Mouse (Mus musculus) liver, embryonic 16.5 days (tissue): ENCODE measurements around the gene Srf. TPM values are rescaled to one million over a fixed set of nuclear protein-coding genes. Genes with fewer than 3 reads are reported as not detected.
A peak's percentile ranks its signal among the peaks of the same experiment; 100 is the strongest.

ENCODE experiments used
- ATAC-seq: fragments of 200-750 bp; cut with Nextera tagmentation; 2 replicates; pipeline ENCODE4 v1.8.0; 2017; ENCODE audit warnings: low read depth, mild to moderate bottlenecking, moderate number of reproducible peaks, moderate library complexity
- H3K27ac ChIP-seq: fragments of 300-500 bp; sonication (generic); 2 replicates; pipeline ENCODE4 v1.5.1; 2014; ENCODE audit warnings: mild to moderate bottlenecking, low read length
- H3K27me3 ChIP-seq: fragments of 300-500 bp; sonication (generic); 2 replicates; pipeline ENCODE4 v1.6.1; 2014; ENCODE audit warnings: low read depth, low read length, mixed read lengths; ENCODE audit not compliant: control insufficient read depth, insufficient read depth
- H3K36me3 ChIP-seq: fragments of 300-500 bp; sonication (generic); 2 replicates; pipeline ENCODE4 v1.6.1; 2014; ENCODE audit warnings: mild to moderate bottlenecking; ENCODE audit not compliant: control insufficient read depth, insufficient read depth
- H3K4me1 ChIP-seq: fragments of 300-500 bp; sonication (generic); 2 replicates; pipeline ENCODE4 v1.6.1; 2014; ENCODE audit warnings: low read depth, low read length, mixed read lengths; ENCODE audit not compliant: control insufficient read depth
- H3K4me2 ChIP-seq: fragments of 300-500 bp; sonication (generic); 2 replicates; pipeline ENCODE4 v1.6.1; 2014; ENCODE audit warnings: low read depth, low read length, mixed read lengths
- H3K4me3 ChIP-seq: fragments of 300-500 bp; sonication (generic); 2 replicates; pipeline ENCODE4 v1.5.1; 2014; ENCODE audit warnings: low read depth, mild to moderate bottlenecking, low read length
- H3K9ac ChIP-seq: fragments of 300-500 bp; sonication (generic); 2 replicates; pipeline ENCODE4 v1.6.1; 2014; ENCODE audit warnings: low read depth, low read length
- H3K9me3 ChIP-seq: fragments of 300-500 bp; sonication (generic); replicated peaks from 2 replicates; pipeline ENCODE4 v1.6.1; 2016; ENCODE audit warnings: low read length; ENCODE audit not compliant: control insufficient read depth
- WGBS: fragments of 180-500 bp; shearing (Covaris S2); extraction: QIAGEN DNeasy Blood & Tissue Kit; methylation state at CpG from one replicate; pipeline ENCODE4 v1.1.7; 2014; ENCODE audit not compliant: insufficient replicate concordance; 5-methylcytosine and 5-hydroxymethylcytosine counted together
- polyA plus RNA-seq: library from polyadenylated mRNA; unstranded; fragments of >200 nt; fragmentation: Nextera tagmentation; extraction: Ambion mirVana; gene quantifications from 2 replicates; pipeline ENCODE4 v1.2.1, GENCODE M21; 2015

The Srf gene
- polyA plus RNA-seq, 1 experiment from 2014 or later = 2.0 TPM

DNA sequence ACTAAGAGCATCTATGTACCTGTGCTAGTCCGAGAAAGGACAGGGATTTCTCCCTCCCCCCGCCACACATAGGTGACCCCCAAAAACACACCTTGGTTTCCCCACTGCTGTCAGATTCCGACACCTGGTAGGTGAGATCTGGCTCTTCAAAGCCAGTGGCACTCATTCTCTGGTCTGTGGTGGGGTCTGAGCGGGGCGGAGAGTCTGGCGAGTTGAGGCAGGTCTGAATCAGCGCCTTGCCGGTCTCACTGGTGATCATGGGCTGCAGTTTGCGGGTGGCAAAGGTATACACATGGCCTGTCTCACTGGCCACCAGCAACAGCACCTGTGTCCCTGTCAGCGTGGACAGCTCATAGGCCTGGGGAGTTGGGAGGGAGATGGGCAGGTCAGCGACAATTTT is 2.5 kb downstream of the Srf start:
- peaks cover 3% of the 10 kb centered on the region; the same call in 1 of the 2 replicates for H3K36me3 ChIP-seq
- H3K4me1 ChIP-seq = peaks cover 36% of the 10 kb centered on the region
- H3K9me3 ChIP-seq = no peaks in the 10 kb centered on the region
- no peak overlapping the region for H3K9ac ChIP-seq
- H3K27ac ChIP-seq = no peak overlapping the region
- WGBS = 72% methylated on average over 11 of the region's 11 CpGs
- H3K27me3 ChIP-seq = no peaks in the 10 kb centered on the region
- H3K4me2 ChIP-seq = peak overlapping the region; percentile 98
- ATAC-seq = no peak
- H3K4me3 ChIP-seq = peak overlapping the region; percentile 12; the same call in 1 of the 2 replicates

DNA sequence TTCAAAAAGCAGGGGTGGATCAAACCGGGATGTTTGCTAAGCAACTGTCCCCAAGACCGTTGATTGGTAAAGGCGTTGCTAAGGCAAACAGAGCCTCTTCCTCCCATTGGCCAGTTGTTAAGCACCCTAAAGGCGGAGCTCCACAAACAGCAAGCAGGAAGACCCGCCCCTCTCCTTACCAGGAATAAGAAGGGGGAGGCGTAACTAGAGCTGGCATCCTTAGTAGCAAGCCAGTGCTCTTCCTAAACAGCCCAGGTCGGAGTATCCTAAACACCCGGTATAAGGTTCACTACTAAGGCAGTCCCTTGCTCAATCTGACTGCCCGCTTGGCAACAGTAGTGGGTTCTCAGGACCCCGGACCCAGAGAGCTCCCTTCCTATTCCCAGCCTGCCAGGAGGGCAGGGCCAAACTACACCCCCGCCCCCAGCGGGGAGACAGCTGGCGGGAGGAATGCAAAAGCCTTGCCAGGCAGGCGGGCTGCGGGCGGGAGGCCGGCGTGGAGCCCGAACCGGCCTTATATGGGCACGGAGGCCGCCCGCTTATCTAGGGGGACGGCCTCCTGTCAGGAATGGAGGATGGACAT is 3.0 kb downstream of the Srf start:
- no peak overlapping the region for H3K27ac ChIP-seq
- H3K4me1 ChIP-seq = peaks cover 36% of the 10 kb centered on the region
- no peaks in the 10 kb centered on the region for H3K9me3 ChIP-seq
- H3K27me3 ChIP-seq = no peaks in the 10 kb centered on the region
- WGBS = 29% methylated on average over 24 of the region's 24 CpGs
- H3K36me3 ChIP-seq = peaks cover 6% of the 10 kb centered on the region; the same call in 1 of the 2 replicates
- peak overlapping the region; percentile 25; the same call in 1 of the 2 replicates for H3K9ac ChIP-seq
- ATAC-seq = peak; percentile 30
- peak overlapping the region; percentile 98 for H3K4me2 ChIP-seq
- H3K4me3 ChIP-seq = peak overlapping the region; percentile 19; the same call in 1 of the 2 replicates

DNA sequence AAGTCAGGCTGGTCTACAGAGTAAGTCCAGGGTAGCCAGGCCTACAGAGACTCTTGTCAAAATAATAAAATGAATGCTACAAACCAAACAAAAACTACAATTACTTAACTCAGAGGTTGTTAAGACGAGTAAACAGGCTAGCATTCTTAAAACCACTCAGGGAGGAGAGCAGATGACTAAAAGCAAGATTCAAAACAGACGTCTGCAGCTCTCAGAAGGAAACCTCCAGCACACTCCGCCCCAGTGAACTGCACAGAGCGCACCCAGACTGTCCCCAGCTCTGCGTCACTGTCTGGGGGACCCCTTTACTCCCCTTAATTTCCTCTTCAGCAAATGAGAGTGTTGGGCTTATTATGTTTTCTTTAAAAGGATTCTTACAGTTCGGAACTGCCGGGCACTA is 3.8 kb downstream of the Srf start:
- no peak for ATAC-seq
- Histone ChIP-seq H3K9me3 (no peaks in the 10 kb centered on the region), H3K4me1 (peaks cover 38% of the 10 kb centered on the region), H3K27me3 (peaks cover 3% of the 10 kb centered on the region), H3K27ac (no peak overlapping the region), H3K4me2 (no peak overlapping the region), H3K4me3 (no peak overlapping the region), H3K9ac (no peak overlapping the region), H3K36me3 (peaks cover 6% of the 10 kb centered on the region; the same call in 1 of the 2 replicates)
- 78% methylated on average over 7 of the region's 7 CpGs for WGBS

DNA sequence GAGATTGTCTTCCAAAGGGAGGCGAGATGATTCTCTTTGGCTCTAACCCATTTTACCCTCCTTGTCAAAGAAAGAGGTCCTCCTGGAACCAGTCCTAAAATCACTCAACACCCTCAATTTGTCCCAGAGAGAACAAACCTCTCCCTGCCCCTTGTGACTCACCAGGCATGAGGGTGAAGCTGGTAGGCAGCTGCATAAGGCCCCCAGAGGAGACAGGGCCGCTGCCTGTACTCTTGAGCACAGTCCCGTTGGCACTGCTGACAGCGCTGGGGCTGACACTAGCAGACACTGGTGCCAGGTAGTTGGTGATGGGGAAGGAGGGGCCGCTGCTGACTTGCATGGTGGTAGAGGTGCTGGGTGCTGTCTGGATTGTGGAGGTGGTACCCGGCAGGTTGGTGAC is 4.6 kb downstream of the Srf start:
- no peak overlapping the region for H3K4me2 ChIP-seq
- no peak overlapping the region for H3K9ac ChIP-seq
- no peaks in the 10 kb centered on the region for H3K9me3 ChIP-seq
- no peak overlapping the region for H3K4me3 ChIP-seq
- H3K27ac ChIP-seq = no peak overlapping the region
- peaks cover 6% of the 10 kb centered on the region; the same call in 1 of the 2 replicates for H3K36me3 ChIP-seq
- 71% methylated on average over 6 of the region's 6 CpGs for WGBS
- ATAC-seq = no peak
- peaks cover 31% of the 10 kb centered on the region for H3K4me1 ChIP-seq
- H3K27me3 ChIP-seq = peaks cover 10% of the 10 kb centered on the region

DNA sequence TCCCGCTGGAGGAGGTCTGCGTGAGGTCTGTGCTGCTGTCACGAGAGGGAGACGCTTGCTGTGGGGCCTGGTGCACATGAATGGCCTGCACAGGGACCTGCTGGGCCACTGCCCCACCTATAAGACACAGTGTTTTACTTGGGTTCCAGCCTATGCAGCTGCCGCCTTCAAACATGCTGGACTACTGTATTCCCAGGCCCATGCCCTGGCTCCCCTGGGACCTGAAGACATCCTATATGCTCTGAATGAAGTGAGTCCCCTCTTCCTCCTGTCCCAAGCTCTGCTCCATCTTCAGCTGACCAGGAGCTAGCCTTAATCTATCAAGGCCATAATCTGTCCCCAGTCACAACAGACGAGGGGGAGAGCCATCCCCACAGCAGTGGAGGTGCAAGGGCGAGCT is 5.1 kb downstream of the Srf start:
- H3K27me3 ChIP-seq = peaks cover 15% of the 10 kb centered on the region
- no peak for ATAC-seq
- WGBS = 79% methylated on average over 7 of the region's 7 CpGs

DNA sequence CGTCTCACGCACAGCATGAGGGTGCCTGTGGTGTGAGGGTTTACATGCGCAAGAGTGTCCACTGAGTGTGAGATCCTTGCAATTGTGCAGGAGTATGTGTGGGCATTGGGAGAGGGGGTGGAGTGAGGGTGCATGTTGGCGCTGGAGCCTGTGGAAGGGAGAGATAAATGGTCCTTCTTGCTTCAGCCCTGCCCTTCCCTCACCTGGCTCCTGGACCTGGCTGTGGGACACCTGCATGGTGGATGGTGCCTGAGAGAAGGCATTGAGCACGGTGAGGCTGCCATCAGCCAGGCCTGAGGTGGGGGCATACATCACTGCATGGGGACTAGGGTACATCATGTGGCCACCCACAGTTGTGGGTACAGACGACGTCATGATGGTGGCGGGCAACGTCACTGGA is 6.3 kb downstream of the Srf start:
- Histone ChIP-seq H3K27ac (no peak overlapping the region), H3K9ac (no peak overlapping the region), H3K9me3 (no peaks in the 10 kb centered on the region), H3K4me3 (no peak overlapping the region), H3K27me3 (peaks cover 22% of the 10 kb centered on the region), H3K4me1 (peaks cover 24% of the 10 kb centered on the region), H3K36me3 (peaks cover 6% of the 10 kb centered on the region; the same call in 1 of the 2 replicates), H3K4me2 (no peak overlapping the region)
- WGBS = 84% methylated on average over 9 of the region's 9 CpGs
- no peak for ATAC-seq

More for the DNA sequence above, 5.1 kb downstream of the Srf start:
- Histone ChIP-seq H3K4me1 (peaks cover 31% of the 10 kb centered on the region), H3K27ac (no peak overlapping the region), H3K4me2 (no peak overlapping the region), H3K36me3 (peaks cover 6% of the 10 kb centered on the region; the same call in 1 of the 2 replicates), H3K9ac (no peak overlapping the region), H3K4me3 (no peak overlapping the region), H3K9me3 (no peaks in the 10 kb centered on the region)

DNA sequence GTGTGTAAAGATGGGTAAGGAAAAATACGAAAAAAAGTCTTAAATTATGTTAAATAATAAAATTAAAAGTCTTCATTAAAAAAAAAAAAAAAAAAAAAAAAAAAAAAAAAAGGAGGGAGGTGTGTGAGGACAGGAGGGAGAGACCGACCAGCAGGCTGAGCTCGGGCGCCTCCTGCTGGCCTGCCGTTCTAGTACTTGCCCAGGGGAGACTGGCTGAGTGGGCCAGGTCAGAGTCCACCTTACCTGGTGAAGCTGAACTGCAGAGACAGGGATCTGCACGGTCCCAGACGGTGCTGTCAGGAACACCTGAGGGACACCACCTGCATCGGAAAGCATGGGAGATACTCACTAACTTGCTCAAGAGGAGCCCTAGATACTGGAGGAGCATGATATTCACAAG is 6.8 kb downstream of the Srf start:
- no peaks in the 10 kb centered on the region for H3K9me3 ChIP-seq
- H3K27ac ChIP-seq = no peak overlapping the region
- H3K4me2 ChIP-seq = no peak overlapping the region
- no peak overlapping the region for H3K9ac ChIP-seq
- no peak for ATAC-seq
- 53% methylated on average over 8 of the region's 8 CpGs for WGBS
- H3K4me1 ChIP-seq = peaks cover 20% of the 10 kb centered on the region
- H3K27me3 ChIP-seq = peaks cover 22% of the 10 kb centered on the region
- H3K4me3 ChIP-seq = no peak overlapping the region
- peaks cover 6% of the 10 kb centered on the region; the same call in 1 of the 2 replicates for H3K36me3 ChIP-seq

DNA sequence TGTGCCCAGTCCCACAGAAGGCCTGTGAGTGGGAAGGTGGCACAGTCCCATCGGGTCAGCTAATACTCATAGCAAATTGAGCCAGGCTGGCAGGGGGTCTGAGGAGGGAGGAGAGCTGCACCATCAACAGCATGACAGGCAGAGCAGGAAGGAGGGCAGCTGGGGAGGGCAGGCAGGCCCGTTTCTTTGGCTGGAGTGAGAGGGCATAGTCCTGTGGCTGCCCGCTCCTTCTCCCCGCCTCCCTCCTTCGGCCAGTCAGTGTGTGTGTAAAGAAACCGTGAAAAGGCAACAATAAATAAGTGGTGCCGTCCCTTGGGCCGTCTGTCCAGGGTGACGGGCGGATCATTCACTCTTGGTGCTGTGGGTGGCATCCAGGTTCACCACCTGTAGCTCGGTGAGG is 7.2 kb downstream of the Srf start:
- Histone ChIP-seq H3K9ac (no peak overlapping the region), H3K4me2 (no peak overlapping the region), H3K4me1 (peaks cover 15% of the 10 kb centered on the region), H3K9me3 (no peaks in the 10 kb centered on the region), H3K27me3 (peaks cover 22% of the 10 kb centered on the region), H3K27ac (no peak overlapping the region), H3K4me3 (no peak overlapping the region), H3K36me3 (peaks cover 6% of the 10 kb centered on the region; the same call in 1 of the 2 replicates)
- 74% methylated on average over 11 of the region's 11 CpGs for WGBS
- ATAC-seq = no peak

DNA sequence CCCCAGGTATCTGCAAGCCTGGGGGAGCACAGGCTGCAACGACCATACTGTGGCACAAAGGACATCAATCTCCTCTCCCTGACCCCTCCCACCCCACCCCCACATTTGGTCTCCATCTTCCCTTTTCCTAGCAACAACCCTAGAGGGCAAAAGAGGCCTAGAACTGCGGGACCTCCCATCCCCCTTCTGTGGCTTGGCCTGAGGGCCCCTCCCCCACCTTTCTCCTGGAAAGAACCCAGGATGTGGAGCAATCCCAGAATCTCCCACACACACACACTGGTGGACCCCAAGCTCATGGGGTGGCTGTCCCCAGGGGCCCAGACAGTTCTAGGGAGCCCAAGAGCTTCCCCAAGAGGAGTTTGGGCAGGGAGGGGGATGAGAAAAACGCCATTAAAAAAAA is 8.1 kb downstream of the Srf start:
- WGBS = 54% methylated on average over 3 of the region's 3 CpGs
- peaks cover 22% of the 10 kb centered on the region for H3K27me3 ChIP-seq
- H3K4me2 ChIP-seq = no peak overlapping the region
- no peak overlapping the region for H3K9ac ChIP-seq
- no peak for ATAC-seq
- H3K4me3 ChIP-seq = no peak overlapping the region
- peaks cover 6% of the 10 kb centered on the region; the same call in 1 of the 2 replicates for H3K36me3 ChIP-seq
- peaks cover 7% of the 10 kb centered on the region for H3K4me1 ChIP-seq
- no peak overlapping the region for H3K27ac ChIP-seq
- H3K9me3 ChIP-seq = no peaks in the 10 kb centered on the region
